Mouse (Mus musculus) testis, adult 2 months (tissue): ENCODE data around the gene Dctn1.

ENCODE experiments used
- CTCF ChIP-seq: fragments of 200-500 bp; IDR thresholded peaks from 2 replicates; pipeline ENCODE4 v1.5.1; 2012; ENCODE audit warnings: low read depth, mild to moderate bottlenecking, inconsistent platforms, low read length, moderate library complexity; ENCODE audit not compliant: control insufficient read depth, insufficient read depth, insufficient replicate concordance
- POLR2A ChIP-seq: fragments of 200-500 bp; IDR thresholded peaks from 2 replicates; pipeline ENCODE4 v1.6.1; 2012; ENCODE audit warnings: low read depth, mild to moderate bottlenecking, inconsistent platforms, low read length, moderate library complexity; ENCODE audit not compliant: control insufficient read depth

DNA sequence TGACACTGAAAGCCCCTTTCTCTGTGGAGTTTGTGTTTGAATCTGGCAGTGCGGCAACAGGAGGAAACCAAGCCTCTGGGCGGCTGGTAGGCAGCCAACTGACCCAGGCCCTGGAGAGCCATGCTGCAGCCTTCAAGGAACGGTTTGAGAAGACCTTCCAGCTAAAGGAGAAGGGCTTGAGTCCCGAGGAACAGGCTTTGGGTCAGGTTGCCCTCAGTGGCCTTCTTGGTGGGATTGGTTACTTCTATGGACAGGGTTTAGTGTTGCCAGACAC lies 48.6 kb upstream of the Dctn1 start:
- no peak for TF ChIP-seq POLR2A
- no peak for TF ChIP-seq CTCF
